Mouse (Mus musculus): ENCODE data around the gene Drd1.

The Drd1 gene

DNA sequence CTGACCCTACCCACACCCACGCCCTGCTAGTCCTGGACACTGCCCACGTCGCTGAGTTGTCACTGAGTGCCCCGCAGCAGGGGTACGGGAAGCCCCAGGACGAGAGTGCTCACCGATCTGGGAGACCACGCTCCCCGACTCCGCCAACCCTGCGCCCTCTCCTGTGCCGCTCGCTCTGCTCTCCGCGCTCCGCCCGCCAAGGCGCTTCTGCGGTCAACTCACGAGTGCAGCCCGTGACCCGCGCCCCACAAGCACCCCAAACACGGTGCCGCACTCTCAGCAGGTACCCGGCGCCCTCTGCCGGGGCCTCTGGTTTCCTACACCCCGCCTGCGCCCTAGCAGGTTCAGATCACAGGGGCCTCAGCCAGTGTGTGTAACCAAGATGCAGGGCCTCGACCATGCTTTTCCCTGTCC lies at the start of gene Drd1:
Drd1 (minus strand) TSS at position 258 of the 414 bp plus-strand sequence.
- DNase-seq (ENCODE audit: low read depth, low spot score) = no peak

DNA sequence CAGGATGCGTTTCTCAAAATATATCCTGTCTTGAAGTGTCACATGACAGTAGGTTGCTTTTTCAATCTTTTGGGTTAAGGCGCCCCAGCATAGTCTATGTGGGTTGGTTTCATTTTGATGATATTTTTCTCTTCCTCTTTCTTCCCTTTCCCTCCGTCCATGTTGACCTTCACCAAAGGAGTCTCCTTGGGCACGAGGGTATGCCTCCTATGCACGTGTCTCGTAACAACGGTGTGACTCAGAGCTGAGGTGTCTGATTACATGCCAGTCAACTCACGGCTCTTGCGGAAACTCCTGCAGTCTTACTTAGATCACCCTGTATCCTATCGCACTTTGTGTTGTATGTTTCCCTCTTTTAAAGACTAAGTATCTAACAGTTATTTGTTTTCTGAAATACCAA lies 48.4 kb upstream of the Drd1 start:
- no peak for DNase-seq (ENCODE audit: low read depth, low spot score)

DNA sequence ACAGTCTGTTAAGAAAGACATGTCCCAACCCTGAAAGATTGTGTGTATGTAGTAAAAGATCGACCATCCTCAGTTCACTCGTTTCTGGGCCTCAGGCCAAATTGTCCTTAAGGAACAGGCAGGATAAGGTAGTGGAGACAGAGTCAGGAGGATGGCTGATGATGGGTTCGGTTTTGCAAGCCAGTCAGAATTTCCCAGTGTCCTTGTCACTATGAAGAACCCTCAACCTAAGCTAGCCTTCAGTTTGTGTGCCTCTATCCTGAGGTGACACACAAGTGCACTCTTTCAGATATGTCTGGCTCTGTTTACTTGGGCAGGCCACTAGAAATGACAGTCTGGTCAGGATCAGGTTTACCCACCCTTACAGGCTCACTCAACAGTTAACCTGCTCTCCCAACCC lies 47.8 kb upstream of the Drd1 start:
- no peak for DNase-seq (ENCODE audit: low read depth, low spot score)

DNA sequence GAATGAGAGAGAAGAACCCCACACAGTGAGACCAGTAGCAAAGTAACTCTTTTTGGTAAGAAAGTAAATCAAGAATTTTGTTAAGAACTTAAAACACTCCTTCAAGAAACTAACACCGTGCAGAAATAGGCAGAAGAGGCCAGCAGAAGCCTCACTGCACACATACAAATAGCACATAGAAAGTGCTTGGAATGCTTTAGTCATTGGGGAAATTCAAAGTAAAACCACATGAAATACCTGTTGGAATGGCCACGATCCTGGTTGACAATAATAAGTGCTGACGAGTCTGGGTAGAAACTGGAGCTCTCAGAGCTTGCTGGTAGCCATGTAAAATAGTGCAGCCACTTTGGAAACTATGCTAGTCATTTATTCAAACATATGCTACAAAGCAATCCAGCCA lies 46.6 kb upstream of the Drd1 start:
- no peak for DNase-seq (ENCODE audit: low read depth, low spot score)

DNA sequence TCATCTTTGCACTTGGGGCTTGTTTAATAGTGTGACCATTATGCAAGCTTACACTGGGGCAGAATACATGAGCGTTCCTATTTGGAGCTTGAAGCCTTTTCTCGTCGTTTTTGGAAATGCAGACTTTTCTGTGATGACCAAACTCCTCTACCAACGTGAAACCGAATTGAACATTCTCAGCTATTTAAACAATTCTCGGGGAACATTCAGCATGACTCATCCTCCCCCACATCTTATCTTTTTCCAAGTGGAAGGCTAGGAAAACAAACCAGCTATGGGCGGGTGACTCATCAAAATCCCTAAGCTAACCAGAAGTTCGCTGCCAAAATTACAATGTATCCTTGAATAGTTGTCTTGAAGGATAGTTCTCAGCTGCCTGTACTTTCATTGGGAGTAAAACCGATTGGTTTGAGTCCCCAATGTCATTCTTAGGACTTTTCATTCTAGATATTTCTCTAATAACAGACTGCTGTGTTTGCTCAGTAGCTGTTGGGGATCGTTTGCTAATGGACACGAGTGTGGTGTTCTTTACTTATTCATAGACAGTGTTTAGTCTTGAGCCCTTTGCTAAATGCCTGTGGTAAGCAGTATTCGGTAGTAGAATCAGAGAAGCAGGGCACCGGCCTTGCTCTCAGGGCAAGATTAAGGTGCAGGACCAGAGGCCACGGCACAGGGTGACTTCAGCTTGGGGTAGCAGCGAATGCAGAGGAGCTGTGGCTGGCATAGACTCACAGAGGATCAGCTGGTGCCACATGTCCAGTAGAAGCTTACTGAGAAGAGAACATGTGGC lies 45.7 kb upstream of the Drd1 start:
- DNase-seq (ENCODE audit: low read depth, low spot score) = no peak

DNA sequence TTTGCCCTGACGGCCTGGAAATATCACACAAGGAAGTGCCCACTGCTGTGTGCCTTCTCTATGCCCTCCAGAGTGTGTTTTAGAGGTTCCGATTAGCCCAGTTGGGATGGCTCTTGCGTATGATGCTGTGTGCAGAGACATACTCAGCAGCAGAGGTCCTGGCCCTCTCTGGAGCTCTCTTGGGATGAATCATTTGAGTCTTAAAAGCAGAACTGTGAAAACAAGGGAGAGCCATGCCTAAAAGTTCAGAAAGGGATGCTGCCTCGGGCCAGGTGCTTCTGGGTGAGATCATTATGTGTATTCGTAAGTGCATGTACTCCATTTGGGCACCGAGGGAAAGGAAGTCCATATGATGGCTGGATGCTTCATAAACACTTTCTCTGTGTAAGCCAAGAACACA lies 42.3 kb upstream of the Drd1 start:
- no peak for DNase-seq (ENCODE audit: low read depth, low spot score)

DNA sequence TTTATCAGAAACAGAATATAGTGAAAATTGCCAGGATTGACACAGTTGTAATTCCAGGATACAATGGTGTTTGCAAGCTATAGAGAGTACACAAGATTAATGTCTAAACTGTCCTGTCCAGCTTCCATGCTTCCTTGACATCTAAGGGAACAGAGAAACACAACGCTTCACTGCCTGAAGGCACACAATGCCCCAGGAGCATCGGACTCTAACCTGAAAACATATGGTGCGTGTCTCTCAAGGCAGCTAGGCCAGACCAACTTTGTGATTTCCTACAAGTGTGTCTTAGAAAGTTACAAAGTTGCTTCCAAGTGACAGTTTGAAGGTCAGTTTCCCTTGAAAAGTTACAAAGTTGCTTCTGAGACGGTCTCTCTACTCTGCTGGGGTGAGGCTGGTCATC lies 41.7 kb upstream of the Drd1 start:
- no peak for DNase-seq (ENCODE audit: low read depth, low spot score)

DNA sequence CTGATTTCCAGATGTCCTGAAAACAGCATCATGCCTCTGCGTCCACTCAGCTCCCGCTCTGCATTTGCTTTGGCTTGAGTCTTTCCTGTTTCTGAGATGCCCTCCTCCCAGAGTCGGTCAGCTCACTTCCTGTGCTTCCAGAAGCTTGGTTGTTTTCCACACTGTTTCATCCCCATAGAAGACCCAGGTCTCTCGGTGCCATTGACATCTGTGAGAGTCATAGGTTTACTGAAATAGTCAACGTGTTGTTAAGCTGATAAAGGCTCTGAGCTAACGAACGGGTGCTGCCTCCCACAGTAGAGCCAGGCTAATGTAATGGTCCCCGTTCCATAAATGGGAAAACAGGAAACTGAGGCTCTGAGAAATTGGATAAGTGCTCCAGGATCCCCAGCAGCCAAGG lies 40.2 kb upstream of the Drd1 start:
- DNase-seq (ENCODE audit: low read depth, low spot score) = no peak

DNA sequence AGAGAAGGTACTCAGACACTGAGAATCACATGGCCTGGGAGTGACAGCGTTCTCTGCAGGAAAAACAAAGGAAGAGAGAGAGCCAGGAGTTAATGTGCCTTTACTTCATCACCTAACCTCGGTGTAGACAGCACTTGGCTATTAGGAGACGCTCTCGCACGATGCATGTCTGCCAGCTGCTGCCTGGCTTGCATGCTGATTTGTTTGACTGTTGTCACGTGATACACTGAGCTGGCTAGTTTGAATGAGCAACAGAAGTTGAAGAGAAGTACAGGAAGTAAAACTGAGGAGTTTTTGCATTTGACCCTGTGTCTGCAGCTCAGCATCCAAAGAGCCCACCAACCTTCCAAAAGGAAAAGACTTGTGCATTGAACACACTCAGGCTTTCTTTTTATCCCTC lies 39.5 kb upstream of the Drd1 start:
- DNase-seq (ENCODE audit: low read depth, low spot score) = no peak

DNA sequence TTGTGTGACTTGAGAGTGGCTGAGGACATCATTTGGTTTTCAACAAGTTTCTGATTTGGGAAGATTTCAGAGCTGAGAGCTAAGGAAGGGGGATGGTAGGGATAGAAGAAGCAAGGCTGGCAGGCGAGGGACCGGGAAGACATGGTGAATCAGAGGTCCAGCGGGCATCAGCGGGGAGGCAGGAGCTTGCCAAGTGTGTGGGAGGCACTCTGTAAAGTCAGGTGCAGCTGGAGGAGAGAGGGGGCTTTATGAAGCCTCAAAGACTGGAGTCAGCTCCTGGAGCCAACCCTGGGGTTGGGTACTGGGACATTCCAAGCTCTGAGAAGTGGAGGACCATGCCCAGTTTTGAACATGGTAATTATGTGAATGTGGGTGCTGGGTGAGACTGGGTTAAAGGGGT lies 38.8 kb upstream of the Drd1 start:
- DNase-seq (ENCODE audit: low read depth, low spot score) = no peak

DNA sequence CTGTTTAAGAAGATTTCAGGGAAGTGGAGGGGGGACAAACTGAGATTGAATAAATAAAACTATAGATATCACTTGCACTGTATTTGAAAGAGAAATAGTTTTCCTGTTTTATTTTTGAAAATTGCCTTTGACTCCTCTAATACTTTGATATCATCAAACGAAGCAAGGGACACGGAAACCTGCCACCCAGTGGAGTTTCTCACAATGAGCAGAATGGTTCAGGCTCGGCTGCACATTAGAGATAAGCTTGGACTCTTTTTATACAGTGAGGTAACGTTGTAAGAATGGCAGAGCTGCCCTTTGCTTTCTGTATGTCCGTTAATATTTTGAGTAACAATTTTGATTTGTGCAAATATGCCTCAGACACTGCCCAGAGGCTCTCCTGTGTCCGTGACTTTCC lies 36.2 kb upstream of the Drd1 start:
- DNase-seq (ENCODE audit: low read depth, low spot score) = no peak

DNA sequence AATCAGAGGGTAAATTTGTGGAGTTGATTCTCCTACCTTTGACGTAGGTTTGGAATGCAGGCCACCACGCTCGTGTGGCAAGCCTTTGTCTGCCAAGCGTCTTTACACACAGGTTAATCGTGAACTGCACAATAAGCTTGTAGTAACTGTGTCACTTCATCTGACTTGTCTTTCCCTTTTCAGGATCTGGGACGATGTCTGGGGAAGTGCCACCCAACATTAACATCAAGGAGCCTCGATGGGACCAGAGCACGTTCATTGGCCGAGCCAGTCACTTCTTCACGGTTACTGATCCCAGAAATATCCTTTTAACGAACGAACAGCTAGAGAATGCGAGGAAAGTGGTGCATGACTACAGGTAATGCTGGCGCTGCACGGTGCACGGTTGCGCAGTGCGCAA lies 29.8 kb upstream of the Drd1 start:
- DNase-seq (ENCODE audit: low read depth, low spot score) = no peak

DNA sequence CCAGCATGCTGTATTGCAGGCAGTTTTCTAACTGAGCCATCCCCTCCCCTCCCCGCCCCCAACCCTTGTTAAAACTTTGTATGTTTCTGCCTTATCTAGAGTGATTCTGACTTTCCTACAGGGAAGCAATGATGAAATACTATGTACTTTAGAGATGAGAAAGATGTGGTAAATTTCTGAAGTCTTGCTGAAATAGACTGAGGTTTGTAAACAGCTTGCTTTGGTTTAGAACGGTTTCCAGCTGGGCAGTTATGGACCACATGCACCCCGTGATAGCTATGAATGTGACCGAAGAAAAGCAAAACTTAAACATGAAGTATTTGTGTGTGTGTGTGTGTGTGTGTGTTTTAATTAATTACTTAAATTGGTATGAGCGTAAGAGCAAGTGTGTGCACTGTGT lies 29.3 kb upstream of the Drd1 start:
- DNase-seq (ENCODE audit: low read depth, low spot score) = no peak

DNA sequence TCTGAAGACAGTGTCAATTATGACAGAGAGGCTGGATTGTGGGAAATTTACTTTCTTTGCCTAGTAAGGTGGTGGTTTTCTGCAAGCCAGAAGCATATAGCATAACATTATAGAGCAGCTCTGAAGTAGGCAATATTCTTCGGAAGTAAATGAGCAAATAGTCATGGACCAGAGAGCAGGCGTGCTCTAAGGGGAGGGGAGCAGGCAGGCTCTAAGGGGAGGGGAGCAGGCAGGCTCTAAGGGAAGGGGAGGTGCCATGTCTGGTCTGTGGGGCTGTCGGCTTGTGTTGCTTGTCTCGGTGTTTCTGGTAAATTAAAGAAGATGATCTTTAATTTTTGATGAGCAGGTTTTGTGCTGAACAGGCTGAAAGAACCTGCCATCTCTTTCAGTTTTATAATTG lies 28.7 kb upstream of the Drd1 start:
- DNase-seq (ENCODE audit: low read depth, low spot score) = no peak

DNA sequence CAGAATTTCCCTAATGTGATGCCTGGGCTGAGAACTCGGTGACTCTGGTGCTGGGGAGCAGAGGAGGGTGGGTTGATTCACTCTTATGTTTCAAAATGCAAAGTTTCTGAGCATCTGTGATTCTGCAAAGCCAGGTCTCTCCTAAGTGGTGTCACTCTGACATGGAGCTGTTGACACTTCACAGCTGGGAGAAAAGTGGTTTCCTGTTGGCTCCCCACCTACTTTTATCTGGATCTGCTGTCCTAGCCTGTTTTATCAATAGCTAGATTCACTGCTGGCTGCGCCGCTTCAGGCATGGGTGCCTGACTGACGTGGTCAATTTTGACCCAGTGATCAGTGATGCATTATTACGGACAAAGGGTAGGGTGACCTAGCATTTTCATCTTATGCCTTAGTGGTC lies 27.4 kb upstream of the Drd1 start:
- DNase-seq (ENCODE audit: low read depth, low spot score) = no peak

DNA sequence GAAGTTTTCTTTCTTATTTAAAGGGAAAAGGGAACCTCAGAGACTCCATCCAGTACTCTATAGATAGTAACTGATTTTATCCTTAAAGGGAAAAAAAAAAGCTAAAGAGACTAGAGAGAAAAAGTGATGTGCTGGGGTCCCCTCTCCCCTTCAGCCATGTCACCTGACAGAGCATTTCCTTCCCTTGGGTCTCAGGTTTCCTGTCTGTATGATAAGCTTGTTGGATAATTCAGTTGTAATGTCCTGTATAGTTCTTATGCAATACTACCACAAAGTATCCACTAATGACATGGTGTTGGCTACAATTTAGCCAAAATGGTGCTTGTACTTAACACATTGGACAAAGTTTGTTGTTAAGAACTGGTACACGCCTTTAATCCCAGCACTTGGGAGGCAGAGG lies 25.3 kb upstream of the Drd1 start:
- no peak for DNase-seq (ENCODE audit: low read depth, low spot score)

DNA sequence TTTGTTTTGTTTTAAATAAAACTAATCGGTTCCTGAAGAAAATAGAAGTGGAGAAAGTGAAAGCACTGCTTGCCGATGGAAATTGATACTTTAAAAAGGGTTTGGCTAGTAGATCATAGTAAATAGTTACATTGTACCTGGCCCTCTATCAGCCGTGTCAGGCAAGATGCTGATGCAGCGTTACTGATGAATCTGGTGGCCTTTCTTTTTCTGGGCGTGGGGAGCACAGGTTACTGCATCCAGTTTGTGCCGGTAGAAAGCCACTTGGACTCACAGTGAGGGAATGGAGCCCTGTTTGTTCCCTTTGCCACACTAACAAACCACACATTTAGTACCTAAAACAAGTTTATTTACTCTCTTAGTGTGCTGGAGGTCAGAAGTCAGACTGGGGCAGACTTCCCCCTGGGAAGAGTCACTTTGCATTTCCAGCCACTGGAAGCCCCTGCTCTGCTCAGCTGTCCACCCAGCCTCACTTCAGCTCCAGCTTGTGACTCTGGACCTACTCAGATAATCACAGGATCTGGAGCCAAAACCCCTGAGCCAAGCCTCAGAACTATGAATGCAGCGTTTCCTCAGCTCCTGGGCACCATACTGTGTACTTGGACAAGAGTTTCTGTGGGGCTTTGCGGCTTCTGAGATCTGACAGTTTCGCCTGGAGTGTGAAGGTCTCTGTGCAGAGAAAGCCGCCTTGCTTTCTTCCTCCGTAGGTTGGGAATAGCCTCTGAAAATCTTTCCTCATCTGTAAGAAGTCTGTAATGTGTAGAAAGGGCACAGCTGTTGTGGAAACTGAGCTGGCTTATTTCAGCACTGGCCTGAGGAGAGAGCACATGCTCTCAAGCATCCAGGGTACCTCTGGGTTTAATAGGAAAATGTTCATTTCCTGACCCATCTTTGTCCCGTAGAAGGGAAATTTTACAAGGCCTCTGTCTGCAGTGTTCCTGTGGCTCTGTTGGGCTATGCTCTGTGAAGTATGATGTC lies 24.6 kb upstream of the Drd1 start:
- DNase-seq (ENCODE audit: low read depth, low spot score) = no peak

DNA sequence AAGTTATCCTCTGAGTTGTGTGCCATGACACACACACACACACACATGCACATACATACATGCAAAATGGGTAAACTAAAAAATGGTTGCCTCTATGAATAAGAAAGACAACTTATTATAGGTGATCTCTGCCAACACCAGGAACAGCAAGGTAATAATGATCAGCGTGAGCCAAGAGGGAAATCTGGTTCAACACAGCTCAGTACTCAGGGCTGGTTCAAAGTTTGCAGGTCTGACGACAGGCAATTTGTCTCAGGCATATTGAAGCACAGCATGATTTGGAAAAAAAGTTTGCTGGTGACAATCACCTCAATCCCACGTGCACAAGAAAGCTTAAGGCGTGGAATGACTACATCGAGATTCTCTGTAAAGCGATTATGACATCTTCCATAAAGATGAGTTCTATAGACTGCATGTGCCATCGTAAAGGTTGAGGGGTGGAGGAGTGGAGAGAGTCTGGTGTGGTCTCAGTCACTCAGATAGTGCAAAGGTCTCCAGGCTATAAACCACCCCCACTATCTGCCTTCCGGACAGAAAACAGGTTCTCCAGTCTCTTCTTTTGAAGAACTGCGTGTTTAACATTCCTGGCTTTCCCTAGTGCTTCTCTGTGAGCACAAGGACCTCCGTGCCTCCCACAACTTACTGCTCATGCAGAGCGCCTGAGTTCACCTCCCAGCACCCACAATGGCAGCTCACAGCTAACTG lies 22.1 kb upstream of the Drd1 start:
- DNase-seq (ENCODE audit: low read depth, low spot score) = no peak

DNA sequence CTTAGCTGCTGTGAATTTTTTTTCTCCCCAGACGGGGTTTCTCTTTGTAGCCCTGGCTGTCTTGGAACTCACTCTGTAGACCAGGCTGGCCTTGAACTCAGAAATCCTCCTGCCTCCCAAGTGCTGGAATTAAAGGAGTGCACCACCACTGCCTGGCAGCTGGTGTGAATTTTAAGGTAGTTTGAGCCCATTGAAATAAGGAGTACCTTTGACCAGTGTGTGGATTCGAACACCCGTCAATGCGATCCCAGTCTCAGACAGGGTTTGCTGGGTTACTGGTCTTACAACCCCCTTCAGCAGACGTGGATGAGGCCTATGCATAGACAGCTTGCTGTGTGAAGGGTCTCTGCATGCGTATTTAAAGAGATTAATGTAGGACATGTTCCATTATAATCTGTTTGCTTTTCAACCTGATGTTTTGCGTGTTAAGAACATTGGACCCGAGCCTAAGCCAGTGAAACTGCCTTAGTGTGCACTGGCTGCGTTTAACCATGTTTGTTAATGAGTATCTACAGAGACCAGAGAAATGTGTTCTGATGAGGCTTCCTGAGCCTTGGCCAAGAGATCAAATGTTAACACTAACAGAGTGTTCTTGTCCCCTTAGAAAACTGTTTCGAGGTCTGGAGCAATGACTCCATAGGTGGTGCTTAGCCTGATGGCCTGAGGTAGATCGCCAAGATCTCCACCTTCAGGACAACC lies 21.4 kb upstream of the Drd1 start:
- no peak for DNase-seq (ENCODE audit: low read depth, low spot score)

DNA sequence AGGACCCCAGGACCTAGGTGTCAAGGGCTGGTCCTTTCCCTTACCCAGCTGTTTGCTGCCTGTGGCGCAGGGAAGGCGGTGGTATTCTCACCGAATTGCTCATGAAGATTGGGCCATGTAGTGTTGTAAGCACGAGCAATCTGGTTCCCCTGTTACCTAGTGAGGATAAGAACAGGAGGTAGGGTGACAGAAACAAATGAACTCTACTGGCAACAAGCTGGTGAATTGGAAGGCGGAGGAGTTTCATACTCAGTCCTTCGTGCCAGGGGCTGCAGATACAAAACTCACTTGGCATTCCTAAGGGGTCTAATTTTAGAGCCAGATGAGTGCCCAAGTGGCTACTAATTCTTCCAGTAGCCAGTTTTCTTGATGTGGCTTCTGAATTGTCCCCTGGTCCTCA lies 20.5 kb upstream of the Drd1 start:
- DNase-seq (ENCODE audit: low read depth, low spot score) = no peak

DNA sequence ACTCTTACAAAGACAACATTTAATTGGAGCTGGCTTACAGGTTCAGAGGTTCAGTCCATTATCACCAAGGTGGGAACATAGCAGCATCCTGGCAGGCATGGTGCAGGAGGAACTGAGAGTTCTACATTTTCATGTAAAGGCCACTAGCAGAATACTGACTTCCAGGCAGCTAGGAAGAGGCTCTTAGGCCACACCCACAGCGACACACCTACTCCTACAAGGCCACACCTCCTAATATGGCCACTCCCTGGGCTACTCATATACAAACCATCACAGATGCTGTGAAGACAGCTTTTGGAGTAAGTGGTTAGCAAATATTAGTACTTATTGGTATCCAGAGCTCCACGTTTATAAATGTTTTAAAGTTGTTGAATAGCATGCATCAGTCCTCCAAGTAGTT lies 19.9 kb upstream of the Drd1 start:
- no peak for DNase-seq (ENCODE audit: low read depth, low spot score)

DNA sequence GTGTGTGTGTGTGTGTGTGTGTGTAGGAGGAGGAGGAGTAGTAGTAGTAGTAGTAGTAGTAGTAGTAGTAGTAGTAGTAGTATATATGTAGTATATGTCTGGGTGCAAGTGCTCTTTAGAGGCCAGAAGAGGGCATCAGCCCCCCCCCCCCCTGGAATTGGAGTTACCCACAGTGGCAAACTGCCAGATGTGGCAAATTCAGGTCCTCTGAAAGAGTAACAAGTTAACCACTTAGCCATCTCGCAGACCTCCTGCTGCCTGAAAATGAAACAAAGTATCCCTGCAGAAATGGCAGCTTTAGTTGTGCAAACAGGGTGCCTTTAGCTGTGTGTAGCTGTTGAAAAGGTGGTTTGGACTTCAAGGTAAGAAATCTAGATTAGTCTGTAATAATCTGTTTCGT lies 18.0 kb upstream of the Drd1 start:
- no peak for DNase-seq (ENCODE audit: low read depth, low spot score)

Measured in c-Kit-negative CD71-positive TER-119-positive erythroid progenitor cells, embryonic 14.5 days (primary cell).